Mouse (Mus musculus) cerebral cortex, adult 2 months (tissue): ENCODE data around the gene Ptgdr.

Experiments used
- WGBS: fragments of 180-500 bp; shearing (Covaris S2); methylation state at CpG from one replicate; pipeline ENCODE4 v1.1.7; 2018; 5-methylcytosine and 5-hydroxymethylcytosine counted together

Gene Ptgdr

DNA sequence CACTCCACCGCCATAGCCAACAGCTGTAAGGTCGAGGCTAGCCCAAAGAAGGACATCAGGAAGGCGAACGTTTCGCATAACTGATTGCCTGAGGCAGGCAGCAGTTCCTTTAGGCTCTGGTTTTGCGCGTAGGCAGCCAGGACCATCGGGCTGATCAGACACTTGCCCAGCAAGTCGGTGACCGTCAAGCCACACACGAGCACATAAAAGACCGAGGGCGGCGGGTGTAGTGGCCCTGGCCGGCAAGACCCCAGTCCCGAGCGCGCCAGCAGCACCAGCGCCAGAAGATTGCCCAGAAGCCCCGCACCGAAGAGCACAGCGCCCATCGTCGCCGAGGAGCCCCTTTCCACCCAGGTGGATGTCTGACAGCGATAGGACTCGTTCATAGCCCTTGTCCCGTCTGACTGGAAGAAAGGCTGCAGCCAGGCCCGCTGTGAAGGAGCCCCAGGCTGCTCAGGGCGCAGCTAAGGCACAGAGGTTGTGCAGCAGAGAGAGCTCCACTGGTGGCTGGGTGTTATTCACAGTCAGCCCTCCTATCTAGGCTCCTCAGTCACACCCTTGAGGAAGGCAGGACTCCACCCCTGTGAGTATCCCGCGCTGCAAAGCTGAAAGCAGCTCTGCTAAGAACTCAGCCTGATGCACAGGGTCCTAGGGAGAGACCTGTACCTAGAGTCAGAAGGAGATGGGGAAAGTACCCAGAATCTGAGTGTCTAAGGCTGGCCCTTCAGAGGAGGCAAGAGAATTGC is at the start of gene Ptgdr:
TSS of gene Ptgdr (minus strand) at position 508 of the 746 bp plus-strand sequence.
- WGBS = under 1% methylated on average over 32 of the region's 32 CpGs

DNA sequence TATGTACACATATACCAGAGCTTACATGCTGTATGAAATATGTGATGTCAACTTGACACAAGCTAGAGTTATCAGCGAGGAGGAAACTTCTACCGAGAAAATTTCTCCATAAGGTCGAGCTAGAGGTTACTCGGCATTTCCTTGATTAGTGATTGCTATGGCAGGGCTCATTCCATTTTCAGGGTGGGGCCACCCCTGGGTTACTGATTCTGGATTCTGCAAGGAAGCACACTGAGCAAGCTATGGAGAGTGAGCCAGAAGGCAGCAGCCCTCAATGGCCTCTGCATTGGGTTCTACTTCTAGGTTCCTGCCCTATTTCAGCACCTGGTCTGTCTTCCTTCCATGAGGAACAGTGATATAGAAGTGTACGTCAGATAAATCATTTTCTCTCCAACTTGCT is 48.6 kb upstream of the Ptgdr start:
- WGBS = 90% methylated on average over 5 of the region's 5 CpGs

DNA sequence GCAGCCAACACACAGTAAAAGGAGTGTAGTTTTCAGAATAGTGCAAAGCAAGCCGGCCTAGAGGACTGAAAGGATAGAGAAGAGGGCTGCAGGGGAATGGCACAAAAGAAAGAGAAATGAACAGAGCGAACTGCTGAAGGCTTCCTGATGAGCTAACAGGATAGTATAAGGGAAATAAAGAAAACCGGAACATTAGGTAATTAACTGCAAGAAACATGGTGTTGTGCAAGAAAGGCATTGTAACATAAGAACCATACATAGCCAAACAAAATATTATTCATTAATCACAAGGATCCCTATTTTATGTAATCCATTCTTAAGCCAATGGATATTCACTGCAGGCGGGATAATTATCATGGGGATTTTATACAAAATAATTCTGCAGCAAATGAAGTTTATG is 45.0 kb upstream of the Ptgdr start:
- 85% methylated on average over 4 of the region's 4 CpGs for WGBS

DNA sequence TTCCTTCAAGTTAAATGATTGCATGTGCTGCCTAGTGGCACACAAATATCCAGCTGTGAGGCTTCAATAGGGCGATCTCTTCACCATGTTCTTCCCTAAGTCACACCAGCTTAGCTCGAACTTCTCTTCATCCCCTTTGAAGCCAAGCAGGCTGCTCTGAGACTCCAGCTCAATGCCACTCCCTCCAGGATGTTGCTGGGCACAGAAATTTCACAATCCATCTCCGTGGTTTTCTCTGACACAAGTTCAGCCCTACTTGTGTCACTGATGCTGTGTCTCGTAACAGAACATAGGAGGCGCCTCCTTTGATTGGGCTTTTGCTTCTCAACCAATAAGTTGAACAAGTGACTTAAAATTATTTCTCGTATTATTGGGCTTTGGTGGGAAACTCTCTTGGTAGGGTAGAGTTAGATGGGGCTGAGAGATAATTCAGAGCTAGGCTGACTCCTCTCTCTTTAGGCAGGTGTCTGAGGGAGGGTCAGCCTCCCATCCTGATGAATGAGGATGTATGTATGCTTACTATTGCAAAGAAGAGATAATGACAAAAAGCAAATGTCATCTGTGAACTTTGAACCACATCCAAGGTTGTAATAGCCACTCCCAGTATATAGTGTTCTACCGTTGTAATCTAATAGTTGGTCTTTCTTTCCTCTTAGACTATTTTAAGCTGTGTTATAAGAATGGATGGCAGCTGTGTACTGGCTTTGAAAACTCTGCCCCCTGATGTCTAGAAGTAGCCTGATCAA is 32.4 kb upstream of the Ptgdr start:
- 75% methylated on average over 7 of the region's 7 CpGs for WGBS

DNA sequence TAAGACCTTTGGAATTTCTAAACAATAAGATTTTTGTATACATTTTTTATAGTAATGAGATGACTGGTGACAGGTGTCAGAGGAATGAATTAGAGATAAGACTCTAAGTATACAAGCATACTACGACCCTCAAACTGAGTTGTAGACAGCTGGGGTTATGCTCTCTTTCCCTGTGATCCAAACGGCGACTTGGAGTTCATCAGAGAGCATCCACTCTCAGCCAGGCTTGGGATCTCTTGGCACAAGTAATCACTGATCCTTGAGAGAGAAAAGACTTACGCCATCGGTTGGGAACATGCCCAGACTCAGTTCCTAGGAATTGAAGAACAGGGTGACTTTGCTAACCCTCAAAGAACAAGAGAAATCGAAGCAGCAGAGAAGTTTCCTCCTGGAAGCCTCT is 10.5 kb upstream of the Ptgdr start:
- WGBS = 75% methylated on average over 6 of the region's 6 CpGs

DNA sequence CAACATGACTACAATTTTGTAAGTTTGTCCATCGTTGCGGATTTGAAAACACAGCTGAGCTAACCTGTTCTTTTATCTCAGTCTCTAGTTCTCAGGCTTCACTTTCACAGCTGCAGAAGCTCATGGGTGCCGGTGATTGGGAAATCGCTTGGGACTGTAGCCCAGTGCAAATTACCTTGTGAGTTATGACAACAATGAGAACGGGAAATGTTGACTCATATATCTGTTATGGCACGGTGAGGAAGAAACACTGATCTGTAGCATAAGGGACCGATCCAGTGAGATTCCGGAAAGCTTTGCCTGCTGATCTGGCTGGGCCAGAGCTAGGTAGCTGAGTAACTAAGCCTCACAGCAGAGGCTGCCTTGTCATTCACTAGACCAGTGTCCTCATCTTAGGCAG is 6.5 kb upstream of the Ptgdr start:
- 89% methylated on average over 8 of the region's 8 CpGs for WGBS

DNA sequence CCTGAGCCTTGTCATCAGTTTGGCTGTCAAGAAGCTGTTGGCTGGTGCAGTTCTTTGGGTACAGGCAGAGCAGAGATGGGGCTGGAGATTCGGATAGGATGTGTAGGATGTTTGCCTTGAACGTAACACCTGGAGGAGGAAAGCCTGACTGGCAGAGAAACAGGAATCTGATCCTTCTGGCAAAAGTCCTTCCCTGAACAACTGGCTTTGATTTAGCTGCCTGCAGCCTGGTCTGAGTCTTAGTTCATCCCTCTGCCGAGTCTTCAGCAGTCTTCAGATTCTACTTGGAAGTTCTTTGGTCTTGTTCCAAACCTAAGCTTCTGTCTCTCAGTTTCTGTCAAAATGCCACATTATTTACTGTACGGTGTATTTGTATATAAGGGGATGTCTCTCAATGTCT is 3.9 kb upstream of the Ptgdr start:
- WGBS = 33% methylated on average over 4 of the region's 4 CpGs

DNA sequence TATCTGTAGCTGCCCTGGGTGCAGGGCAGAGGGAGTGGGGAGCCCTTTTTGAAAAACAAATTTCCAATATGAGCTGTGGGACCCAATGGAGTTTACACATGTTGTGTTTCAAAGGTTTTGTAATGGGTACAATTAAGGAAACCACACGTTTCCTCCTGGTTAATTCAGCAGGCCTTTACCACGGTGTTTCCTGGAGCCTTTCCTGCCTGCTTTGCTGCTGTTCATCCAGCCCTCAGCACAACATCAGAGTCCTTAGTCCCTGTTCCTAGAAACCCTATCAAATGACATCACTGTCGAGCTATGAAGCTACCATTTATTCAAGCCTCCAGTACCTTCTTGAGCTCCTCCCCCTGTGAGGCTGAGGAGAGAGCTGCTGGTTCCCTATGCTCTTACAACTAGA is 2.0 kb upstream of the Ptgdr start:
- 66% methylated on average over 3 of the region's 3 CpGs for WGBS

DNA sequence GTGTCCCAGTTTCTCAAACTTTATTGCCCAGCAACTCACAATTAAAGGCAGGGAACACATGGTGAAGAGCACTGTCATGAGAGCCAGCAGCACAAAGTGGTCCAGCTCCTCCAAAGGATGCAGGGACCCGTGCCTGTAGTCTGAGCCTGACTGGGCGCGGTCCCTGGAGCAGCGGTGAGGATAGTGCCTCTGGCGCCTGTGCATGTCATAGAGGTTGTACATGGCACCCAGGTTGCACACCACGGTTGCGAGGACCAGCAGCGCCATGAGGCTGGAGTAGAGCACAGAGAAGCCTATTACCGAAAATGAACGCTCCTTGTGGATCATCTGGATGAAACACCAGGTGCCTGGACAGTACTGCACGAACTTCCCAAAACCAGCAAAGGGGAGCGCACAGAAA is 803 bp downstream of the Ptgdr start:
- WGBS = 19% methylated on average over 12 of the region's 12 CpGs

DNA sequence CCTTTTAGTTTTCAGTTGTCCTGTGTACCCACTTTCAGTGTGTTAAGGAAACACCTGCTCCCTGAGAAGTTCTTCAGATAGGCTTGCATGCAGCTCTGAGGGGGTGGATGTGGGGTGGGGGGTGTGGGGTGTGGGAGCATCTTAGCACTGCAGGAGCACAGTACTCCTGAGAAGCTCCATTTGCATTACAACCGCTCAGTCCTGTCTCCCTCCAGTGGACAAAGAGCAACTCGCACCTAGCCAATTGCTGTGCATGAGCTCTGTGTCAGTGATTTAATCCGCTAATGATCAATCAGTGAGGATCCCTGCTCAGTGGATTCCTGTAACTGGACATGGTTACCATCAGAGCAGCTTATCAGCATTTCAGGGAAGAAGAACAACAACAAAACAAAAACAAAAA is 8.5 kb downstream of the Ptgdr start:
- WGBS = 15% methylated on average over 3 of the region's 3 CpGs

DNA sequence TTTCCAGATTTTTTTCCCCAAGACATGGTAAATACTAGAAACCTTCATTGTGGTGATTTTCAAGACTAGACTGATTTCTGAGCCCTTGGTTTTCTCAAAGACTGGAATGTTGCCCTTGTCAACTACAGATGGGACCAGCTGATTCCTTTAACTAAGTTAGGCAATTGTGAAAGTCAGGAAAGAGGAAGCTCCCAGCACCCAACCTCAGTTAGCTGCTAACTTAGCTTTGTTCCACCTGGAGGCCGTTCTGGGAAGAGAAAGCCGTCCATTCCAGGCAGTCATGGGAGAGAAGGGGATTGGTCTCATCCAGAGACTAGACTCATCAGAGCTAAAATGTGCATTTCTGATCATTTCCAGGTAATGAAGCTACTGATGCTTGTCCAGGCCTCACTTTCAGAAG is 11.4 kb downstream of the Ptgdr start:
- WGBS = 85% methylated on average over 2 of the region's 2 CpGs

DNA sequence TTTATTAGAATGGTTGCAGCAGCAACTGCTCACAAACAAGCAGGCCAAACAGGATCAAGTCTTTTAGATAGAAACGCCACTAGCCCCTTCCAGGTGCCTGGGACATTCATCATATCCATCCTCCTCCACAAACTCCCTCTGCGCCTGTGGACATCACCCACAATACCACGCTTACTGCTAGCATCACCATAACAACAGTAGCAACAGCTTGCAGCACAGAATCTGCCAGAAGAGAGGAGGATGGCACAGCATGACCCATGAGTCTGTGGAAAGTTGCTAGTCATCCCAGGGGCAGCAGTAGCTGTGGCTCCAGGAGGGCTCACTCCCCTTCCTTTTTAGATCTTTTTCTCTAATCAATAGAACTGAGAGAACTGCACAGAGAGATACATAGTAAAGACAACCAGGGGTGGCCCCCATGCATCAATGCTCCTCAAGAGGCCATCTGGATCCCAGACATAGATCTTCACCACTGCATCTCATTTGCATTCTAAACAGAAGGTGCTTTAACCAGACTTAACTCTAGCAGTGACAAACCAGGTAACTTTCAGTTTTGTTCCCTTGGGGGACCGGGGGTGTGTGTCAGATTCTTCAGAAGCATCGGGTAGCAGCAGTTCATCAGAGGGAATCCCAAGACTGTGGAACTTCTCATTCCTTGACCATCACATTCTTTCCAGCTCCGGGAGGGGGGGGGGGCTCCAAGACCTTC is 12.5 kb downstream of the Ptgdr start:
- 72% methylated on average over 6 of the region's 6 CpGs for WGBS

DNA sequence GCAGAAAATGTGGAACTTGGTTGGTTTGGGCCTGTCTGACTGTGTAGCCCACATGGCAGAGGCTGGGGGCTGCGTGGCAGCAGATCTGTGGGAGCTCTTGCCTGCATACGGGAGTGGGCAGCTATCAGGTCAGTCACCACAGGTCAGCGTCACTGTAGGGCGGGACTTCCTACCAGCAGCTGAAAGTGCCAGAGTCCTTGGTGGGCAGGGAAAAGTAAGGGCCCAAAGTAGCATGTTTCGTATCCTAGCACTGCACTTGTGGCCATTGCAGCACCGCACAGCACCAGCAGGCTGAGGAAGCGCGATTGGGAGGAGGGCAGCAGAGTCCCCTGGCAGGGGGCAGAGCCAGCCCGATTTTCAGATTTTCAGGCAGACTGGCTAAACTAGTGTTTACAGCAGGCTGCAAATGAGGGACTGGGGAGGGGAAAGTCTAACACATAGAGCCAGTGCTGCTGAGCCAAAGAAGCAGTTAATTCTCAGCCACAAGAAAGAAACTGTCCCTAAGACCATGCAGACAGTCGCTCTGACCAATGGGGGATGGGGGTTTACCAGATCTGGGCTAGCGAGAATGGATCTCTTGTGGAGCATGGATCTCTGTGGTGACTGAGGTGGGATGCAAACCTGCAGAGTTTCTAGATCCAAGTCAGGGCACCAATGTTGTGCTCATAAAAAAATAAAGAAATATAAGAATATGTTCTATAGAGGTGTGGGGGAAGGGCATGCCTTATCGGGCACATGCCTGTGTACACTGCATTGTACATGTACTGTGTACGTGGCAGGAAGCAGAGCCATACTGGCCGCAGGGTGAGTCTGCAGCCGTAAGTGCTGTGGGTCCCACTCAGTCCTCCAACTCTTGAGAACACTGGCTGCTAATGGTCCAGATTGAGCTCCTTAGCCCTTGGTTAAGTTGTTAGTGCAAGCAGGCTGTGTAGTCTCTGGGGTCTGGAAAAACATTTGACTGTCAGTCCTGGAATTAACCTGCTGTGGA is 15.1 kb downstream of the Ptgdr start:
- WGBS = 50% methylated on average over 15 of the region's 15 CpGs

DNA sequence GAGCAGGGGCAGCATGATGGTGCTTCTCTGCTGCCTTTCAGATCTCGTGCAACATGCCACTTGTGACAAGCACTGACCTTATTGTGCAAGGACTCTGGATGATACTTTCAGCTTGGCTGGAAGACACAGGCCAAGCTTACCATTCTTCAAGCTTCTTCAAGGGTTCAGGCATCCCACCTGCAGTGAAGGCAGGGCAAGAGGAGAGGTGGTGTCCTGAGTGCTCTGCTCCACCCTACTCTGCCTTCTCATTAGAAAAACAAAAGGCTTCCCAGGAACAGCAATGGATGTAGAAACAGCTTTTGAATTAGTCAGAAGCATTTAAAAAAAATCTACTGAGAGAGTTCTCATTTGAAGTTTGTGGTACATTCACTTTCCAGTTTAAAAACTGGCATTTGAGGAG is 20.5 kb downstream of the Ptgdr start:
- WGBS = 63% methylated on average over 1 of the region's 1 CpGs

DNA sequence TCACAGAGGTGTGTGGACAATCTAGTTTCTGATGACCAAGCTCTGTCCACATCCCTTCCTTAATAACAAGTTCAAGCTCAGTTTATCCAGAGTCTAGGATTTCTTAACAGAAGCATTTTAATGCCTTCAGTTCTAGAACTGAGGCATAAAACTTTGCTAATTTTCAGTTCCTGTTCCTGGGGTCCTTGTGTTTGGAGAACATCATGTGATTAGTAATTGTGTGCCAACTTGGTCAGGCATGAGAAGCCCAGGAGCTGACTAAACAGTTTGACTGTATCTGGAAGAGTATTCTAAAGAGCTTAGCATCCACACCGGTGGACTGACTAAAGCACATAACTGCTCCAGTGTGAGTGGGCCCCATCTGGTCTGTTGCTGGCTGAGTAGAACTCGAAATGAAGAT is 24.0 kb downstream of the Ptgdr start:
- 46% methylated on average over 2 of the region's 2 CpGs for WGBS

DNA sequence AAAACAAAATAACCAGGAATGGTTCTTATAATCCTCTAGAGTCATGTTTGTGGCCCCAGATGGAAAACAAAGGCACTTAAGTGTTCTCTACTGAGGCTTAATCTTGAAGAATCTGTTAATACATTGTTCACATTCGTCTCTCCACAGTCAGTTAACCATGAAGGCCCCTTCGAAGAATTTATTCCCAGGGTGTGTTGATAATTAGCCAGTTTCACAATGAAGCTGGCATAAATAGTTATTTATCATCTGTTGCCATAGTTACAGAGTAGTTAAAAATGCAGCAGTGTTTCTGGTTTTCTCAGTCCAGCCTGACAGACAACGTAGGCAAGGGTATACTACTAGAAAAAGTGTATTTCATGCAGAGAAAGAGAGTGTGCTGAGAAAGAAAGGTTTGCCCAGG is 25.0 kb downstream of the Ptgdr start:
- WGBS = 46% methylated on average over 3 of the region's 3 CpGs

DNA sequence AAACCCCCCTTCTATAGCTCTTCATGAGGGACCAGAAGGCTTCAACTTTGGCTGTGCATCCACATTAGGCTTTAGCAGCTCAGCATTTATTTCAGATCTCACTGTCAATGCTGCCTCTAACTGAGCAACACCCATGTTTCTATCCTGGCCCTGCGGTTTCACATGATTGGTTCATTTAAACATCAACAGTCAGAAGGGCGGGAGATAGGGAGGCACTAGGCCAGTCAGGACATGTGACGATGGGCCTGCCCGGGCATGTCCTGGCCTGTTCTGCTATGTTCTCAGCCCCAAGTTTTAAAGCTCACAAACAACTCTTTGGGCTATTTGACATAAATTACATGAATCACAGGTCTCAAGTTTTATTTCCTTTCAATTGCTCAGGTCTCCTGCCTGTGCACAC is 26.1 kb downstream of the Ptgdr start:
- 97% methylated on average over 4 of the region's 4 CpGs for WGBS

DNA sequence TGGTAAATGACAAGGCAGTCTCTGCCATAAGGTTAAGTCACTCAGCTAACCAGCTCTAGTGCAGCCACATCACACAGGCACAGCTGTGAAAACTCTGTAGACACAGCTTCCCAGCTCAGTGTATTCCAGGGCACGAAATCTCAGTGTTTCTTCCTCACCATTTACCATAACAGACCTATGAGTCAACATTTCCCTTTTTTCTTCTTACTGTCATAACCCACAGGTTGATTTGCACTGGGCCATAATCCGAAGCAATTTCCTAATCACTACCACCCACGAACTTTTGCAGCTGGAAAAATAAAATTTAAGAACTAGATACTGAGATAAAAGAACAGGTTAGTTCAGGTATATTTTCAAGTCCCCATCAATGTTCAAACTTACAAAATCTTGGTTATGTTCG is 31.4 kb downstream of the Ptgdr start:
- WGBS = 68% methylated on average over 4 of the region's 4 CpGs

DNA sequence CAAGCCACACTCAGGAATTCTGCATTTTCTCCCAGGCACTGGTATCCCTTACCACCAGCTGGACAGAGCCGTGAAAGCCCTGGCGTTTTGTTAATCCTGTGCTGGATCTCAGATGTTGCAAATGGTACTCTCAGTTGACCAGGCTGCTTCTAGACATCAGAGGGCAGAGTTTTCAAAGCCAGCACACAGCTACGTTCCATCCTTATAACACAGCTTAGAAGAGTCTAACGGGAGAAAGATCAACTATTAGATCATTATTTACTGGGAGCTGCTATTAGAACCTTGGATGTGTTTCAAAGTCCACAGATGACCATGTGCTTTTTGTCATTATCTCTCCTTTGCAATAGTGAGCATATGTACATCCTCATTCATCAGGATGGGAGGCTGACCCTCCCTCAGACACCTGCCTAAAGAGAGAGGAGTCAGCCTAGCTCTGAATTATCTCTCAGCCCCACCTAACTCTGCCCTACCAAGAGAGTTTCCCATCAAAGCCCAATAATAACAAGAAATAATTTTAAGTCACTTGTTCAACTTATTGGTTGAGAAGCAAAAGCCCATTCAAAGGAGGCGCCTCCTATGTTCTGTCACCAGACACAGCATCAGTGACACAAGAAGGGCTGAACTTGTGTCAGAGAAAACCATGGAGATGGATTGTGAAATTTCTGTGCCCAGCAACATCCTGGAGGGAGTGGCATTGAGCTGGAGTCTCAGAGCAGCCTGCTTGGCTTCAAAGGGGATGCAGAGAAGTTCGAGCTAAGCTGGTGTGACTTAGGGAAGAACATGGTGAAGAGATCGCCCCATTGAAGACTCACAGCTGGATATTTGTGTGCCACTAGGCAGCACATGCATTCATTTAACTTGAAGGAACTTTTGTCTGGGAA is 37.8 kb downstream of the Ptgdr start:
- WGBS = 73% methylated on average over 7 of the region's 7 CpGs
